Mouse (Mus musculus) small intestine, adult 2 months (tissue): Measurements from ENCODE around the gene Pcif1. TPM values are rescaled to one million over a fixed set of nuclear protein-coding genes. Genes with fewer than 3 reads are reported as not detected.

Experiments
- H3K27ac ChIP-seq: fragments of 200-500 bp; 2 replicates; pipeline ENCODE4 v1.5.1; 2012; ENCODE audit warnings: low read depth, low read length, control low read depth, inconsistent platforms; ENCODE audit not compliant: insufficient read depth
- H3K27me3 ChIP-seq: fragments of 200-500 bp; 2 replicates; pipeline ENCODE4 v1.6.1; 2012; ENCODE audit warnings: mild to moderate bottlenecking, moderate library complexity, low read length, inconsistent platforms; ENCODE audit not compliant: control insufficient read depth, insufficient read depth
- H3K36me3 ChIP-seq: fragments of 200-500 bp; 2 replicates; pipeline ENCODE4 v1.6.1; 2012; ENCODE audit warnings: mild to moderate bottlenecking, low read length, control low read depth, inconsistent platforms; ENCODE audit not compliant: control insufficient read depth, insufficient read depth
- H3K4me1 ChIP-seq: fragments of 200-500 bp; 2 replicates; pipeline ENCODE4 v1.6.1; 2012; ENCODE audit warnings: low read length, inconsistent platforms, mixed read lengths; ENCODE audit not compliant: control insufficient read depth, insufficient read depth, insufficient read length
- H3K4me3 ChIP-seq: fragments of 200-500 bp; 2 replicates; pipeline ENCODE4 v1.5.1; 2012; ENCODE audit warnings: low read depth, mild to moderate bottlenecking, control low read depth, inconsistent platforms, low read length, moderate library complexity
- CTCF ChIP-seq: fragments of 200-500 bp; IDR thresholded peaks from 2 replicates; pipeline ENCODE4 v1.5.1; 2012; ENCODE audit warnings: low read depth, mild to moderate bottlenecking, control low read depth, inconsistent platforms, low read length, moderate library complexity, mixed read lengths; ENCODE audit not compliant: insufficient replicate concordance, insufficient read length; ENCODE audit errors: extremely low read depth
- POLR2A ChIP-seq: fragments of 200-500 bp; IDR thresholded peaks from 2 replicates; pipeline ENCODE4 v1.6.1; 2012; ENCODE audit warnings: low read depth, mild to moderate bottlenecking, control low read depth, inconsistent platforms, low read length, moderate library complexity
- WGBS: fragments of 180-500 bp; shearing (Covaris S2); methylation state at CpG from one replicate; pipeline ENCODE4 v1.1.7; 2018; 5-methylcytosine and 5-hydroxymethylcytosine counted together
- polyA plus RNA-seq: library from polyadenylated mRNA; depleted of rRNA; stranded (reverse); fragments of >200 nt; gene quantifications from 2 replicates; pipeline ENCODE4 v1.2.3, GENCODE M21; 2012

The Pcif1 gene
- polyA plus RNA-seq, 1 experiment, result 30.3 TPM

- H3K4me1 ChIP-seq, result peaks cover 12% of the 10 kb centered on the region
- H3K4me3 ChIP-seq, result no peak overlapping the region
- TF ChIP-seq POLR2A (no peak), CTCF (no peak)
- 86% methylated on average over 24 of the region's 24 CpGs for WGBS
- no peaks in the 10 kb centered on the region for H3K27me3 ChIP-seq
- H3K27ac ChIP-seq, result peak overlapping the region; percentile 26; the same call in 1 of the 2 replicates
- H3K36me3 ChIP-seq, result peaks cover 95% of the 10 kb centered on the region
Measured at GRCm38 (mm10) chr2:164890411-164891049, 11.4 kb downstream of the Pcif1 start.

GRCm38 (mm10) chr2:164891056-164891834 is 12.1 kb downstream of the Pcif1 start:
- no peaks in the 10 kb centered on the region for H3K27me3 ChIP-seq
- peaks cover 95% of the 10 kb centered on the region for H3K36me3 ChIP-seq
- H3K4me1 ChIP-seq, result peaks cover 12% of the 10 kb centered on the region
- H3K4me3 ChIP-seq, result no peak overlapping the region
- TF ChIP-seq CTCF, result no peak
- no peak for TF ChIP-seq POLR2A
- 76% methylated on average over 13 of the region's 13 CpGs for WGBS
- no peak overlapping the region for H3K27ac ChIP-seq

- no peaks in the 10 kb centered on the region for H3K27me3 ChIP-seq
- no peak overlapping the region for H3K27ac ChIP-seq
- H3K4me3 ChIP-seq, result no peak overlapping the region
- peaks cover 93% of the 10 kb centered on the region for H3K36me3 ChIP-seq
- TF ChIP-seq POLR2A, result no peak
- no peak for TF ChIP-seq CTCF
- H3K4me1 ChIP-seq, result peaks cover 12% of the 10 kb centered on the region
- WGBS, result 90% methylated on average over 15 of the region's 15 CpGs
Measured at GRCm38 (mm10) chr2:164891908-164892695, 13.0 kb downstream of the Pcif1 start.

- H3K27ac ChIP-seq, result no peak overlapping the region
- H3K4me3 ChIP-seq, result no peak overlapping the region
- H3K4me1 ChIP-seq, result peaks cover 12% of the 10 kb centered on the region
- TF ChIP-seq POLR2A, result no peak
- 87% methylated on average over 6 of the region's 6 CpGs for WGBS
- H3K36me3 ChIP-seq, result peaks cover 91% of the 10 kb centered on the region
- H3K27me3 ChIP-seq, result no peaks in the 10 kb centered on the region
Measured at GRCm38 (mm10) chr2:164892696-164893216, 13.7 kb downstream of the Pcif1 start.

- WGBS, result 74% methylated on average over 5 of the region's 5 CpGs
- Histone ChIP-seq H3K4me1 (peaks cover 12% of the 10 kb centered on the region), H3K36me3 (peaks cover 92% of the 10 kb centered on the region), H3K27me3 (no peaks in the 10 kb centered on the region), H3K4me3 (no peak overlapping the region), H3K27ac (no peak overlapping the region)
- TF ChIP-seq CTCF (no peak), POLR2A (no peak)
Measured at GRCm38 (mm10) chr2:164894048-164894447, 14.9 kb downstream of the Pcif1 start.

GRCm38 (mm10) chr2:164894644-164895043 is 15.5 kb downstream of the Pcif1 start:
- H3K36me3 ChIP-seq, result peaks cover 92% of the 10 kb centered on the region
- H3K4me3 ChIP-seq, result no peak overlapping the region
- no peak overlapping the region for H3K27ac ChIP-seq
- peaks cover 8% of the 10 kb centered on the region for H3K4me1 ChIP-seq
- 77% methylated on average over 1 of the region's 1 CpGs for WGBS
- TF ChIP-seq CTCF (no peak), POLR2A (no peak)
- H3K27me3 ChIP-seq, result no peaks in the 10 kb centered on the region
